Comparison of ENCODE assay signal across 9 mouse cellular contexts in genomic region chr2:118747301-118747960, GRCm38 (mm10). TPM values are rescaled to one million over a fixed set of nuclear protein-coding genes. Genes with fewer than 3 reads are reported as not detected.
DNase-seq lines count a peak whose midpoint lies in the region; ATAC-seq and TF ChIP-seq lines count a peak whose summit lies in the region.
"Had no signal": no experiment of that assay in that cellular context is flagged by ENCODE, and none has a peak within 500 bp of the region (broad histone marks: within the 10 kb centered on the region; RNA-seq: fewer than 3 reads in every experiment).

No protein-coding gene starts in this region.

- peak overlapping the region; percentile 100 for H3K4me3 ChIP-seq in megakaryocyte, embryonic 14.5 days (replicated peaks)
- peak overlapping the region; percentile 97 for H3K4me3 ChIP-seq in cerebellum, adult 2 months (replicated peaks; ENCODE audit: insufficient read depth, low read depth, low read length)
- H3K4me3 ChIP-seq in heart, embryonic 16.5 days (ENCODE audit: low read length): peak overlapping the region; percentile 82
- peak overlapping the region; percentile 85 for H3K4me3 ChIP-seq in limb, embryonic 13.5 days

- H3K9ac ChIP-seq in heart, embryonic 16.5 days (ENCODE audit: low read length): peak overlapping the region; percentile 97
- peak overlapping the region; percentile 90 for H3K9ac ChIP-seq in limb, embryonic 13.5 days

- TF ChIP-seq POLR2A in cerebellum, adult 2 months (IDR thresholded peaks at IDR 0.05; ENCODE audit: borderline replicate concordance, insufficient read depth, low read length): no peak

- H3K9me3 ChIP-seq in megakaryocyte, embryonic 14.5 days: no peaks in the 10 kb centered on the region
- H3K9me3 ChIP-seq in heart, embryonic 16.5 days (replicated peaks; ENCODE audit: control insufficient read depth, low read length): no peaks in the 10 kb centered on the region
- H3K9me3 ChIP-seq in limb, embryonic 13.5 days: no peaks in the 10 kb centered on the region

- H3K36me3 ChIP-seq in megakaryocyte, embryonic 14.5 days (replicated peaks; ENCODE audit: low read length): peaks cover 65% of the 10 kb centered on the region
- peaks cover 3% of the 10 kb centered on the region for H3K36me3 ChIP-seq in heart, embryonic 16.5 days (ENCODE audit: control insufficient read depth, insufficient read depth)
- no peaks in the 10 kb centered on the region for H3K36me3 ChIP-seq in limb, embryonic 13.5 days

- no peak overlapping the region for H3K27ac ChIP-seq in cerebellum, adult 2 months (ENCODE audit: insufficient read depth, low read length)
- H3K27ac ChIP-seq in heart, embryonic 16.5 days (ENCODE audit: low read length): peak overlapping the region; percentile 87
- no peak overlapping the region for H3K27ac ChIP-seq in limb, embryonic 13.5 days

- no peaks in the 10 kb centered on the region for H3K27me3 ChIP-seq in megakaryocyte, embryonic 14.5 days (replicated peaks)
- H3K27me3 ChIP-seq in cerebellum, adult 2 months (ENCODE audit: control insufficient read depth, insufficient read depth, low read length): no peaks in the 10 kb centered on the region
- H3K27me3 ChIP-seq in heart, embryonic 16.5 days (ENCODE audit: control insufficient read depth, insufficient read depth, low read length): peaks cover 2% of the 10 kb centered on the region; the same call in 1 of the 2 replicates
- H3K27me3 ChIP-seq in limb, embryonic 13.5 days: peaks cover 20% of the 10 kb centered on the region

- ATAC-seq in megakaryocyte, adult 5-6 weeks (ENCODE audit: poor library complexity, severe bottlenecking): no peak
- ATAC-seq in heart, embryonic 16.5 days (replicated peaks; ENCODE audit: extremely low read depth, insufficient read depth, low FRiP score): no peak
- no peak for ATAC-seq in limb, embryonic 13.5 days (ENCODE audit: low FRiP score, low read depth)

- peak; percentile 54 for DNase-seq in cerebellum, adult 2 months
- DNase-seq in naive thymus-derived CD4-positive, alpha-beta T cell, adult 2 months (ENCODE audit: low read depth): peak; percentile 77
- DNase-seq in ovary, adult 18-20 months (ENCODE audit: low spot score): no peak
- DNase-seq in layer of hippocampus, adult 9-11 months: no peak

- peak overlapping the region; percentile 93 for H3K4me2 ChIP-seq in heart, embryonic 16.5 days (ENCODE audit: low read depth, low read length)
- H3K4me2 ChIP-seq in limb, embryonic 13.5 days (replicated peaks): peak overlapping the region; percentile 97

- 17% methylated on average over 10 of the region's 10 CpGs for WGBS in cerebellum, adult 2 months
- 13% methylated on average over 10 of the region's 10 CpGs for WGBS in heart, embryonic 16.5 days
- 28% methylated on average over 10 of the region's 10 CpGs for WGBS in limb, embryonic 13.5 days

- H3K4me1 ChIP-seq in megakaryocyte, embryonic 14.5 days: peaks cover 68% of the 10 kb centered on the region
- H3K4me1 ChIP-seq in cerebellum, adult 2 months (ENCODE audit: control insufficient read depth, insufficient read depth, low read length): peaks cover 19% of the 10 kb centered on the region
- H3K4me1 ChIP-seq in heart, embryonic 16.5 days (ENCODE audit: control insufficient read depth, insufficient read depth, low read length): peaks cover 57% of the 10 kb centered on the region
- H3K4me1 ChIP-seq in limb, embryonic 13.5 days: peaks cover 67% of the 10 kb centered on the region

- TF ChIP-seq CTCF in cerebellum, adult 2 months (IDR thresholded peaks at IDR 0.05; ENCODE audit: borderline replicate concordance, insufficient read depth, low read depth, low read length): no peak

RNA-seq across cellular contexts. Expression of gene Inafm2, which starts 1.9 kb away (rescaled TPM):
- 374 and 820 TPM in 2 replicates for polyA plus RNA-seq in megakaryocyte, embryonic 14.5 days (2012; ENCODE audit: insufficient read depth, low replicate concordance)
- 12.0 and 15.3 TPM in 2 replicates for total RNA-seq in megakaryocyte, adult 5-6 weeks (2015)
- 10.6 and 11.2 TPM in 2 replicates for total RNA-seq in megakaryocyte, adult 5-6 weeks (2017)
- 21.8 and 22.0 TPM in 2 replicates for polyA plus RNA-seq in cerebellum, adult 2 months (2012; rRNA removed)
- polyA plus RNA-seq in heart, embryonic 16.5 days (2015; fragmentation: Nextera tagmentation; extraction: Ambion mirVana): 45.2 and 47.3 TPM in 2 replicates
- 19.4 and 21.1 TPM in 2 replicates for polyA plus RNA-seq in limb, embryonic 13.5 days (2015; fragmentation: Nextera tagmentation; extraction: Ambion mirVana)

RNA-seq across cellular contexts. Expression of gene Ccdc9b, which starts 15.0 kb away (rescaled TPM):
- 0.57 TPM in 1 of 2 replicates, not detected in the other for polyA plus RNA-seq in megakaryocyte, embryonic 14.5 days (2012; ENCODE audit: insufficient read depth, low replicate concordance)
- total RNA-seq in megakaryocyte, adult 5-6 weeks (2015): 0.16 TPM in 1 of 2 replicates, not detected in the other
- total RNA-seq in megakaryocyte, adult 5-6 weeks (2017): 0.44 and 0.53 TPM in 2 replicates
- 8.3 and 8.5 TPM in 2 replicates for polyA plus RNA-seq in cerebellum, adult 2 months (2012; rRNA removed)
- polyA plus RNA-seq in heart, embryonic 16.5 days (2015; fragmentation: Nextera tagmentation; extraction: Ambion mirVana): 2.0 and 3.2 TPM in 2 replicates
- polyA plus RNA-seq in limb, embryonic 13.5 days (2015; fragmentation: Nextera tagmentation; extraction: Ambion mirVana): 0.78 and 0.85 TPM in 2 replicates

RNA-seq across cellular contexts. Expression of gene Plcb2, which starts 19.2 kb away (rescaled TPM):
- polyA plus RNA-seq in megakaryocyte, embryonic 14.5 days (2012; ENCODE audit: insufficient read depth, low replicate concordance): 14.4 and 25.8 TPM in 2 replicates
- total RNA-seq in megakaryocyte, adult 5-6 weeks (2015): 48.2 and 48.4 TPM in 2 replicates
- total RNA-seq in megakaryocyte, adult 5-6 weeks (2017): 38.1 and 46.9 TPM in 2 replicates
- 0.86 and 0.97 TPM in 2 replicates for polyA plus RNA-seq in cerebellum, adult 2 months (2012; rRNA removed)
- 3.2 and 3.4 TPM in 2 replicates for polyA plus RNA-seq in heart, embryonic 16.5 days (2015; fragmentation: Nextera tagmentation; extraction: Ambion mirVana)
- 0.28 and 0.46 TPM in 2 replicates for polyA plus RNA-seq in limb, embryonic 13.5 days (2015; fragmentation: Nextera tagmentation; extraction: Ambion mirVana)

RNA-seq across cellular contexts. Expression of gene Phgr1, which starts 25.1 kb away (rescaled TPM):
- polyA plus RNA-seq in megakaryocyte, embryonic 14.5 days (2012; ENCODE audit: insufficient read depth, low replicate concordance): 17.2 and 54.9 TPM in 2 replicates
- total RNA-seq in megakaryocyte, adult 5-6 weeks (2015): not detected in 2 replicates
- not detected in 2 replicates for total RNA-seq in megakaryocyte, adult 5-6 weeks (2017)
- not detected in 2 replicates for polyA plus RNA-seq in cerebellum, adult 2 months (2012; rRNA removed)
- polyA plus RNA-seq in heart, embryonic 16.5 days (2015; fragmentation: Nextera tagmentation; extraction: Ambion mirVana): 1.2 TPM in 1 of 2 replicates, not detected in the other
- not detected in 2 replicates for polyA plus RNA-seq in limb, embryonic 13.5 days (2015; fragmentation: Nextera tagmentation; extraction: Ambion mirVana)
- total RNA-seq: adrenal gland, adult 18-20 months had no signal

RNA-seq across cellular contexts. Expression of gene Disp2, which starts 32.1 kb away (rescaled TPM):
- polyA plus RNA-seq in megakaryocyte, embryonic 14.5 days (2012; ENCODE audit: insufficient read depth, low replicate concordance): 0.06 TPM in 1 of 2 replicates, not detected in the other
- total RNA-seq in megakaryocyte, adult 5-6 weeks (2015): 0.02 TPM in 1 of 2 replicates, not detected in the other
- not detected in 2 replicates for total RNA-seq in megakaryocyte, adult 5-6 weeks (2017)
- 212 and 227 TPM in 2 replicates for polyA plus RNA-seq in cerebellum, adult 2 months (2012; rRNA removed)
- 0.10 and 0.24 TPM in 2 replicates for polyA plus RNA-seq in heart, embryonic 16.5 days (2015; fragmentation: Nextera tagmentation; extraction: Ambion mirVana)
- polyA plus RNA-seq in limb, embryonic 13.5 days (2015; fragmentation: Nextera tagmentation; extraction: Ambion mirVana): 0.13 and 0.22 TPM in 2 replicates

Comparison
In these comparisons a context has a peak if more than half of its experiments do, and no peak if none do; other contexts are left out.
1. DNase-seq: peak in cerebellum, adult 2 months (2 of 2) and naive thymus-derived CD4-positive, alpha-beta T cell, adult 2 months (single experiment); none in ovary, adult 18-20 months (single experiment) and layer of hippocampus, adult 9-11 months (single experiment).
2. Peak in every context shown above with its lines, with median percentiles within 50 percentile points of each other: H3K4me3 ChIP-seq.